Mouse (Mus musculus): ENCODE measurements around the gene Galntl6.

Gene Galntl6

DNA sequence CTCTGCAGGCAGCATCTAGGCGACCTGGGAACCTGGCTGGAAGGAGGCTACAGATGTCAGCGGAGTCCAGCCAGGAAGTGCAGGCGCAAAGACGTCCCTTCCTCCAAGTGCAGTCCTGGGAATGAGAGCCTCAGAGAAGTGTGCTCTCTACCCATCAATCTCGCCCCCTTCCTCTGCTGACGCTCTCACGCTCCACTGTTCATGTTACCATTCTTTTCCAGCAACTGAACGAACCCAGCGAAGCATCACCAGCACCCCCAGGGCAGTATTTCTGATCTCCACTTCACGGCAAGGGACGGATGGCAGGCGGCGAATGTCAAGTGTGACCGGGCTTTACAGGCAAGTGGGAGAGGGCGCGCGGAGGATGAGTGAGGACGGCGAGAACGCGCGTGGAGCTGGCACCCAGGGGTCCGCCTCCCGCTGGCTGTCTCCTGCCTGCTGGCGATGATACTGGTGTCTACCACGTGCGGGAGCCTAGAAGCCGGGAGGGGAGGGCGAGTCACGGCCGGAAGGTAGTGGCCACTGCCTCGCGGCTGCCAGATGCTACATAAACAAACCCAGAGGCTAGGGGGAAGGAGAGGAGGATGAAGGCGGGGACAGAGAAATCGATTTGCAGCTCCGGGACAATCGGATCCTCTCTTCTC is at the start of gene Galntl6:
TSS of gene Galntl6 (minus strand) at position 445 of the 644 bp plus-strand sequence.
- DNase-seq: peak; percentile 81

DNA sequence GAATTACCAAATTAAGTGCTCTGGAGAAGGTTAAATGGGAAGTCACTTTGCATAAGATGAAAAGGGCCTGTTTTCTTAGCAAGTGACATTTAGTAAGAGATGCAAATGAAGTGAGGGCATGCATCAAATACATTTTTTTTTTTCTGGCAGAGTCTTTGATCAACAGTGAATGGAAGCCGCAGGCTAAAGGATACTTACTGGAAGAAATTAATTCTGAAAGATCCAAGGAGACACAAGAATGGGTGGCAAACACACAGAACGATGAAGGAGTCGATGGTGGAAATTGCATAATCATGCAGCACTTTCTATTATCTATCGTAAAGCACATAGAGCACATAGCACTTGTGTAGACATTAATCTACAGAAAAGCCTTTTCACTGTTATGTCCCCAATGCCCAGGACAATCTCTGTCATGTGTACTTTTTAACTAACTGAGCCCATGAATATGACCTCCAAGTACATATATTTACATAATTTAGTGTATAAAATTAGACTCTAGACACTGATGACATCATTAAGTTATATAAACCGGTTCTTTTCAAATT is 44.8 kb upstream of the Galntl6 start:
- DNase-seq: no peak

DNA sequence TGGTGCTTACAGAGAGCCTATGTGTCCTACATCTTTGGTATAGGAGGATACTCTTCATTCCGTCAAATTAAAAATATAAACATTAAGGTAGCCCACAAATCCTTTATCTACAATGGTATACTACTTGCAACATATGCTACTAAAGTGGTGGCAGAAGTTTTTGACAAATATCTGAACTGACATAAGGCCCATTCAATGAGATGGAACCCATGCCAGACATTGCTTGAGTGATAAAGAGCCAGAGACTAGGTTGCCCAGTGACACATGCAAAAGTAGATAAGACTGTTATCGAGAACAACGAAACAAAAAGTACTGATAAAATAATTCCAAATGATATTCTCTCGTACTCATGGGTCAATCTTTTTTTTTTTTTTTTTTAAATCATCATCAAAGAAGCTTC is 31.3 kb upstream of the Galntl6 start:
- DNase-seq: no peak

DNA sequence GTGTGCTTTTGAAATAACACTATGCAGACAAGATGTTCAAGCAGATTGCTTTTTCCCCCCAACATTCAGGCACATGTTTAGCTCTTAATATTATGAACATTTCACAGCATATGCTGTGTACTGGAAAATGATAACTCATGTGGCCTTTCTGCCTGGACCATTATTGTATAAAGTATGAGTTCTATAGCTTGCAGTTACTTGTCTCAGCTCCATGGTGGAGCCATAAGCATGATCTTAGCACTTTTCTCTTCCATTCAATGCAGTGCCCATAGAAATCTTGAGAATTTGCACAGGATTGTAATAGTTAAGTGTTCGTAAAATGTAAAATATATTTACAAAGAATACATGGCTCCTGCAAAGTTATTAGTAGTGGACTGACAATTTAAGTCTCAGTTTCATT is 18.6 kb upstream of the Galntl6 start:
- DNase-seq: no peak

DNA sequence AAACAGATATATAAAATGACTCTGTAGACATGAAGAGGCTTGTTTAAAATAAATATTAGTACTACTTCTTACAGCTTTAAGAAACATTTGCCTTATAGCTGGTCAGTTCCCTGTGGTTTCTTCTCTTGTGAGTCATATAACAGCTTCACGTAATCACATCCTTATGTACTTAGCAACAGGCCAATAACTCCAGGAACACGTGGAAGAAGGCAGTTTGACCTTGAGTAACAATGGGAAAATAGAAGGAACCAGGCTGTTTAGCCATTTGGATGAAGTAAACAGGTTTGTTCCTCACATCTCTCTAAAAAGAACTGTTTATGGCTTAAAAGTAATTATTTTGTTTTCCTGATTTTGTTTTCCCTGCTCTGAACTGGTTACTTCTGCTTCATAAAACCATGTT is 2.7 kb upstream of the Galntl6 start:
- DNase-seq: no peak

DNA sequence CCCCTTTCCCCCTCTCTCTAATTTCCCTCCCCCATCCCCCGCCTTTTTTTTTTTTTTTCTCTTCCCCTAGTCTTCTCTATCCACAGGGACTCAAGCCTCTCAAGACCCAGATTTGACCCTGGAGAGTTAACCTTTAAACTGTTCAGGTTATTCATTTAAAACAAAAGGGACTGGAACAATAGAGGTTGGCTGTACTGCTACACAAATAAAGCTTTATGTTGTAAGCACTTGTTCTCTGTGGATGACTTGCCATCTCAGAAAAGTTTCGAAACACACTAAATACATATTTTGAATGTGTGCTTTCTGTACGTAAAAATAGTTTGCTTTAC is 1.2 kb upstream of the Galntl6 start:
- DNase-seq: no peak

DNA sequence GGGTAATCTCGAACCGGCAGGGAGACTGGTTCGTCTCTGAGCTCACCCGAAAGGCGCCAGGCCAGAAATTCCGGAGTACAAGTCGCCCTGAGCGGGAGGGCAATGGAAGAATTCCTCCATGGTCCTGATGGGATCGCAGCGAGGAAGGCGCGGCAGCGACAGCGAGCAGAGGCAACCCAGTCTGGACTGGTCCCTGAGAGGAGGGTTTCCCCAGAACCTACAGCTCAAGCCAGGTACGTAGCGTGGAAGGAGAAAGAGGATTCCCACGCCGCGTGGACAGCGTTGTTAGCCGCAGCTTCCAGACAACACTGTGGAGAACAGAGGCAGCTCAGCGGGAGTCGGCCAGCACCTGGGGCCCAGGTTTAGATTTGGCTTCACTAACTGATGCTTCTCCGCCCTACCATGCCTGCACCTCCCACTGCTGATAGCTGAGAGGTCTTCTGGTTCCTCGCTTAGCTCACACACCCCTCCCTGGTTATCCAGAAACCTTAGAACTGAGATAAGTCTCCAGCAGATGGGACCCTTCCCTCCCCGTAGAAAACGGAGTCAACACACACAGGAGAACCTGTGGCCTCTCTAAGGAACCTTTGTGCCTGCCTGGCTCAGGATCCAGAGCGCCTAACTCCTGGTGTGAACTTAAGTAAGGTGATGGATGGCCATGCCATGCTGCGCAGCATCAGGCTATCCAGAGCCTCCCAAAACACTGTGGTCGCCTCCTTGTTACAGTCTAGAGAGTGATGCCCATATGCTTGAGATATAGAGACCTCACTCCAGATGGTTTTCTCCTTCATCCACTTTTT is 600 bp upstream of the Galntl6 start:
- peak; percentile 87 for DNase-seq

DNA sequence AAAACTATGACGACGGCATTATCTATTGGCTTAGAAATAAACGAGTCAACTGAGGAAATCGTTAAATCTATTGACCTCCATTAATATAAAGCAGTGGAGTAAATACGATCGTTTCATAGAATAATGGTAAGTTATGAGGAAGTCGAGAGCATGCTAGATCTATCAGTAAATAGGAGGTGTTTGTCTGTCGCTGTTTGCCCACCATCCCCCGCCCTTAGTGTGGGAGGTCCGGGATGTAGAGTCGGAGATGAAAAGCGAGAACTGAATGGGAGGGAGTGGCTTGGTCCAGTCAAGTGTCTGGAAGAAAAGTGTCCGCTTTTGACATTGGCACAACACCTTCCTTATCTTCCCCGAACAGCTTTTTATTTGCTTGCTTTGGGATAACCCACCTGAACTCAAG is 763 bp downstream of the Galntl6 start, which contains the start of gene BC030500:
TSS of gene BC030500 (plus strand) at position 79 of the 400 bp plus-strand sequence.
- DNase-seq: no peak

DNA sequence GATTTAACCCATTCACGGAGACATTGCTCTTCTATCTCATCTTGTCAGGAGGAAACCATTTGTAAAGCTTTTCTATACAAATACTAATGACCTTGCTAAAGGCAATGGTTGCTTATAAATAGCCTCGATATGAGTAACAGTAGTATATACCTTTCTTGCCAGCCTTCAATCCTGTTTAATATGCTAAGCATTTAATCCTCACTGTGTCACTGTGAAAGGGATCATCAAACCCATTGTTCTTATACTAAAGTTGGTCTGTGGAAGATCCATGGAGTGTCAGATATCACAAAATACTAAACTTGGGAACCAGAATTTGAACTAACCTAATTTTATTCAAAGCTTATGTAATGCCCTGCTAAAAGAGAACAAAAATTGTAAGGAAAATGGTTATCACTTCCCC is 8.0 kb downstream of the Galntl6 start:
- DNase-seq: no peak

DNA sequence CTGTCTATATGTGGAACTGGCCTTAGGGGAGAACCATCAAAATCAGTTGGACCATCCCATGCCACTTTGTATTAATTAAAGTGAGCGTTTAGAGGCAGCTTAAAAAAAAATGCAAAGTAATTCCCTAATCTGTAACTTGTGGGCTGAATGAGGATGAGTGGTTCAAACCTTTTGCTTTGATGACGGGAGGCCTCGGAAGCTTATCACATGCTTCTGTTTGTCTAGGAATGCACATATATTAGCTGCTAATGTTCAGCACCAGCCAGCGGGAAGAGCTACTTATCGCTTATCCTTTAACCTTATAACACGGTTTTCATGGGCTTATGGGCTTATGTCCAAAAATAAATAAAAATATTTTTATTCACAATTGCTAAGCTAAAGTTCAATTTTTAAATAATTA is 16.5 kb downstream of the Galntl6 start:
- no peak for DNase-seq

DNA sequence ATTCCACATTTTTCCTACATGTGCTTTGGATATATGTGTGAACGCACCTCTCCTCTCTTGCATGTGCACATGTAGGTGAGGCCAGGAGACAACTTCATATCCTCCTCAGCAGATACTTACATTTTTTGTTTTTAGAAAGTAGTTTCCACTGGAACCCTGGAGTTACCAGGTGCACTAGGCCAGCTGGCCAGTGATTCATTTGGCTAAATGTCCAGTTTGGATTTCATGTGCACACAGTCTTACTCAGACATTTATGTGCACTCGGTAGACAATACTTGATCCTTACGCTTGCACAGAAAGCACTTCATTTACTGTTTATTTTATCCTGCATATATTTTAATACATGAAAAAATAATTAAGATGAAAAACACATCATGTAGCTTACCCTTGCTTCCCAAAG is 21.8 kb downstream of the Galntl6 start:
- no peak for DNase-seq

DNA sequence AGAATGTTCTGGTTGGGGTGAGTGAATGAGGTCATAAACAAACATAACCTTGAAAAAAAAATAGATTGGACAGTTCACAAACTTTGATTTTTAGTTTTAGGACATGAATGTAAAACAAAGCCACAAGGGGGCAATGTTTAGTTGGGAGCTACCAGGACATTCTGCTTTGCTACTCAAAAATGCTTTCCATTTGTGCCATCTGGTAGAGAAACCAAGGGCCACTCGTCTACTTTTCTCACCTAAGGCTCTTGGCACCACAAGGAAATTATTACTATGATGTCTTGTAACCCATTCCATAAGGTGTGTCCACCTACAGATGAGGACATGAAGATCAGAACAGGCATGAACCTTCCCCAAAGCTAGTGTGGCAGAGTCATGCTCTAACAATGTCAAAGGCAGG is 26.0 kb downstream of the Galntl6 start:
- no peak for DNase-seq

DNA sequence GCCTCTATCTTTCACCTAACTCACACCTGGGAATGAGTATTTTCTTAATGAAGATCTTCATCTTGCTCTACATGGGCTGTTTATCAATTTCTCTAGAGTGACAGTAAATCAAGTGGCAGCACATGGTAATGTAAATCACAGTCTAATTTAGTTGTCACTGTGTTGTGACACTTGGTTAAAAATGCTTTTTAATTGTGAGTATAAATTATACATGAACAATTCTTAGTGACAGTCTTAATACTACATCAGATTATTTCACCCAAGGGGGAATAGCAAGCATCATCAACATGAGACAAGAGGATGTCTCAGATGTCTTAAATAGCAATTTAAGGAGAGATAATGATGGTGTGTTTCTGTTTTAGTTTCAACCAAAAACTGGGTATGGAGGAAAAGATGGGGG is 88.1 kb downstream of the Galntl6 start:
- no peak for DNase-seq

DNA sequence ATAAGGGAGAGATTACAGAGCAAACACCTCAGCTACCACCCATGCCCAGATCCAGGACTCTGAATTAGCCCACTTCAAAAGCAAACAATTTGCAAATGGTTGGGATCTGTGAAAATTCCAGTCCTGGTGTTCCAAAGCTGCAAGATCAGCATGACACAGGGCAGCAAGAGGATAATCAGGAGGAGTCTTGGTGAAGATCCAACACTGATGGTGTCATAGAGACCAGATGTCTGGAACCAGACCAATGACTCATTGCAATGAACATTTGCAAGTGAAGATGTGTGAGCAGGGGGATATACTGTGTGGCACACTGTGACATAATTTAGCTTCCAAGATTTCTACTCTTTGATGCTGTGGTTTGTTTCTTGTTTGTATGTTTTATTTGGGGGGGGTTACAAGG is 107.2 kb downstream of the Galntl6 start:
- DNase-seq: no peak

DNA sequence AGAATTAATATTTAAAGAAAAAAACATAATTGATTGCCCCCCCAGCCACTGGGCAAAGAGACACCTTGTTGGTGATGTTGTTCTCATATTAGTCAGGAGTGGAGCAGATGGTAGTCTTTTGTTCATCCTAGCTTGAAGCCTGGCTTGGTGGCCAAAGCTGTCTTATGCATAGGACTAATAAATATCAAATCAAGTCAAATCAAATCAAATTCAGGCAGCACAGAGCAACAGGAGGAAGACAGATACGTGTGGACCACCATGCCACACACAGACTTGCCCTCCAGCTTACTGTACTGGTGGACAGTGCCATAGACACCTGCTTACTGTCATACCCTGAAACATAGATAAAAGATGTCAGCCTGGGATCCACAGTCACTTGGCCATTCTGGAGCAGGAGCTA is 110.6 kb downstream of the Galntl6 start:
- DNase-seq: peak; percentile 81

DNA sequence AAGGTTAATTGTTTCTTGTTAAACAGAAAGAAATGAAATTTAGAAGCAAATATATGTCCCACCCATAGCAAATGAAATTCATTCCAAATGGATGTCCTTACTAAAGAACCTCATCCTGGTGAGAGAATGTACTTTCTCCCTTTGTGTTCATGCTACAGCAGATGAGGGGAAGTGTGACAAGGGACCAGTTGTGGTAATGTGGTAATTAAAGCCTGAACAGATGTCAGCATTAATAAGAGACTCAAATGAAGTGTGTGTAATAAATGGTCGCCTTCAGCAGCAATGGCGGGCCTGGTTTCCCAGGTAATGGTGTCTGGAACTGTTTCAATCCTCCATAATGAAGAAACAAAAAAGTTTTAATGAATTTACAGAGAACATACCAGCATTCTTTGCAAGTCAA is 158.7 kb downstream of the Galntl6 start:
- DNase-seq: no peak

DNA sequence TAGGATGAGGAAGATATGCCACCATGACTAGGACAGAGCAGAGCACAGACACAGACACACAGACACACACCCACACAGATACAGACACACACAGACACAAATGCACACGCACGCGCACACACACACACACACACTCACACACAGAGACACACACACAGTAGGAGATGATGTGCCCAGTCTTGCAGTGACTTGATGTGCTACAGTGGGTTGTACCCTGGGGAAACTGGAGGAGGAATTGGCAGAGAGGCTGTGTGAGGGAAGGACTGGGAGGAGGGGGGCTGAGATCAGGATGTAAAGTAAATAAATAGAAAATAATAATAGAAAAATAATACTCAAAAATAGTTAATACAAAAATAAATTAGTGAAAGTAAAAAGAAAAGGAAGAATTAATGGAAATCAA is 174.5 kb downstream of the Galntl6 start:
- no peak for DNase-seq

DNA sequence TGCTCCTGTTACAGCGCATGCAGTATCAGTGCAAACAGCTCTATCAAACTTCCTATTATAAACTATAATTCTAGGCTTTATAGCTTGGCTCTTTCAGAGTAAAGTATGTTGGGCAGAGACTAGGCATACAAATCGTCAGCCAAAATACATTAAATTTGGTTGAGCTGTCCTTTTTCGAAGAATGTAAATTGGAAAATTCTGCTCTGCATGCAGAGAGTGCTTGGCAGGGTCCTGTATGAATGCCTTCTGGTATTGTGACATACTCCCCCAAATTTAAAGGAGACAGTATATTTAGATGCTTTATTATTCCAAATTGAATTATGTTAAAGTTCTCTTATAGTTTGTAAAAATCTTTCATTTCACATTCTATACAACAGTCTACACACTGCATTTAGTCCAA is 220.7 kb downstream of the Galntl6 start:
- DNase-seq: no peak

DNA sequence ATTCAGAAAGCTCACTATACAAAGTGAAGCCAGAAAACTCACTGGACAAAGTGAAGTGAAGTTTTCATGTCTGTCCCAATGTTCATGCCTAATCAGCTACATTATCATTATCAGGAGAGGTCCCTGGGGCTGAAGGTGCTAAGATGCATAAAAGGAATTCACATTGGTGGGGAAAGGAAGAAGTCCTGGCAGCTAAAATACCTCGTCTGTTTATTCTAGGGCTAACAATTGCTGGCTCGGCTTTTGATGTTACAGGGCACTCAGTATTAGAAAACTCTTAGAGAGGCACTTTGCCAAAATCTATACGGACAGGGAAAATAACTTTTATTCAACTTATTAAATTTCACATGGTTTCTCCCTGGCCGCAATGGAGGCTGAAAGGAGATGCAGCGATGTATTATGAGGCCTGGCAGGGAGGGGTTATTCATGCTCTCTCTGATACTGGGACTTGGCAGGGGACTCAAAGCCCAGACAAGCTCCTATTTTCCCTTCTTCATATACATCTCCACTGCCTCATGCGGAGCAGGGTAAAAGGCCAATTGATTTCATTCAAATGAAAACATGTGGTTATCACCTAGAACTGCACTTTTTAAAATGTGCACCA is 234.5 kb downstream of the Galntl6 start:
- no peak for DNase-seq

DNA sequence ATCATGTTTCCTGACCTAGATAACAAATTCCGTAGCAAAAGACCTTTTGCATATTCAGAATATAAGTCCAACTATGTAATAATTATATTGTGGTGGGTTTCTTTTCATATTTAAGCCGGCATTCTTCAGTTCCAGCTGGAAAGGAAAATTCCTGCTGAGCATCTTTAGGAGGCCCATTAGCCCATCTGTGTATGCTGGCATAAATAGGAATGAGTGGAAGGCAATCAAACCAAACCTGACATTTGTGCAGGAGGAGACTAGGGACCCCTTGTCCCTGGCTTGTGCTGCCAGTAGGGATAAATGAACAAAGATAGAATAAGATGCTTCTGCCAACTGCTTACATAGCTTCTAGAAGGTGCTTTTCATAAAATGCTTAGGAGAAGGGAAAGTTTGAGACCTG is 243.4 kb downstream of the Galntl6 start:
- no peak for DNase-seq

DNA sequence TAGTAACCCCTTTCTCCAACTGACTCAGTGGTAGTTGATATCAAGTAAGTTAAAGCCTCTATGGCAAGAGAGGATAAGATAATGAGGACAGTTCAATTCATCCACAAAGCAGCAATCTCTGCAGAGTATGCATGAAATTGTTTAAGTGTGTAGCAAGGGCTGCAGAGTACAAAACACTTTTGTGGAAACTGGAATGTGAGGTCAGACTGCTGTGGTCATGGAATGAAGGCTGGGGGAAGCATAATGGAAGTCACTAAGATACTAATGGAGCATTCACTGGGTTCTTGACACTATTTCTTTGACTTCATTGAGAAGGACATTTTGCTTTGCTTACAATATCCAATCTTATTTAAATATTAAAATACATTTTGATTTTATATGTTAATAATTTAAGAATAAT is 252.4 kb downstream of the Galntl6 start:
- no peak for DNase-seq

DNA sequence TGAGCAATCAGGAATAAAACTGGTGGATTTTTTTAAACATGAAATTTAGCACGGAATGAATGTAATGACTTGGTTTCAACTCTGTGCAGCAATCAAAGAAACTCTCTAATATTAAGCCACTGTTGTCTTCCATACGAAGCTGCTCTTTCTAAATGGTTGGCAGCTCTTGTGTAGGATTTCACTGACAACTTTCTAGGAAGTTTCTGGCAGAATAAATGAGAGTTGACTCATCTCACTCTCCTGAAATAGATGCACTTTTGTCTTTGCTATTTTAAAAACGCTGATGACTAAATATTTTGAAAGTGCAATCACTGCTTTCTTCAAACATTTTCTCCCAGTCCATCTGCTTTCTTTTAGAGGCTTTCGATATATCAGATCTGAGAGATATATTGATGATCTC is 256.8 kb downstream of the Galntl6 start:
- no peak for DNase-seq

DNA sequence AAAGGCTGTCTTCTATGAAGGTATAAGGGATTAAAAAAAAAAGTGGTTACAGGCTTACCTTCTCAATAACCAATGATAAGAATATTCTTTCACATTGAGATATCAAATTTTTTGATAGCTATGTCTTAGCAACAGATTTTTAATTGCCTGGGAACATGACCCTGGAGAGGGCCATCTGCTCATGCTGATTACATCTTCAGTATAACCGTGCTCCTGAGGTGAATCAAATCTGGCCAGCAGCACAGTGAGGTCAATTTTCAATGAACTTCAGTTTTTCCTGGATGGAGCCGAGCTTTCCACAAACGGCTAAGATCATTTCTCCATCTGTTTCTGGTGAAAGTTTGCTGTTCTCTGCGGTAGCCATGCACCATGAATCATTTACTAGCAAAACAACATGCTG is 306.0 kb downstream of the Galntl6 start:
- no peak for DNase-seq

DNA sequence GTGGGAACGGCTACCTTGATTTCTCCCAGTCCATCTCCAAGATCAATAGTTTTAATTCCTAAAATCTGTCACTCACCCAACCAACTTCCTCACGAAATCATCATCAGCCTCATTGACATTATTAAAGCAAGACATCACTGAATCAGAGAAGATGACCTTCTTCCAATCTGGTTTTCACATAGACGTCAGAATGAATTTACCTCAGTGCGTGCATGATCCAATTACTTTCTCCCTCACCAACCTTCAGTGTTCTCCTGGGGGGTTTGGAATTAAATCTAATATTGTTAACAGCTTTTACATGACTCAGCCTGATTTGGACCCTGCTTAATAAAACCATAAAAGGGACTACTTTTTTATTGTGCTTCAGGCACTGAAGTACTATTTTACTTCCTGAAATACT is 307.7 kb downstream of the Galntl6 start:
- no peak for DNase-seq

Measured in heart, adult 11 months (tissue).